Mouse (Mus musculus) left cerebral cortex, adult 18-20 months (tissue): Measurements from ENCODE around the gene Gm5741. TPM values are rescaled to one million over a fixed set of nuclear protein-coding genes. Genes with fewer than 3 reads are reported as not detected.
A peak's percentile ranks its signal among the peaks of the same experiment; 100 is the strongest.
"Not testable (repeated sequence)": the region's sequence is repeated elsewhere in the genome, so short reads cannot be mapped to it uniquely, and the experiment has no call there.

Experiments used
- DNase-seq, 2 experiments: peaks; one replicate each; pipeline ENCODE4 v3.0.0; 2021 to 2022; ENCODE audit warnings: low spot score in 2 of 2, mixed read lengths in 1 of 2
- long read RNA-seq, 2 experiments: library from polyadenylated mRNA; stranded (forward); transcript quantifications; one replicate each; pipeline ENCODE4 v2.0.0; 2021
- total RNA-seq, 2 experiments: library from RNA; stranded (reverse); gene quantifications; 2 replicates each; pipeline ENCODE4 v1.2.3; 2021

Gm5741 gene
- not detected for total RNA-seq
- long read RNA-seq, experiment 1: 0 reads
- long read RNA-seq, experiment 2: 0 reads

GRCm38 (mm10) chr8:85067982-85068381 lies at the start of gene Gm5741:
Gm5741 (minus strand) TSS chr8:85067982.
- DNase-seq: no peak

- no peak for DNase-seq
Measured at GRCm38 (mm10) chr8:85116984-85117383, 49.2 kb upstream of the Gm5741 start.

DNA sequence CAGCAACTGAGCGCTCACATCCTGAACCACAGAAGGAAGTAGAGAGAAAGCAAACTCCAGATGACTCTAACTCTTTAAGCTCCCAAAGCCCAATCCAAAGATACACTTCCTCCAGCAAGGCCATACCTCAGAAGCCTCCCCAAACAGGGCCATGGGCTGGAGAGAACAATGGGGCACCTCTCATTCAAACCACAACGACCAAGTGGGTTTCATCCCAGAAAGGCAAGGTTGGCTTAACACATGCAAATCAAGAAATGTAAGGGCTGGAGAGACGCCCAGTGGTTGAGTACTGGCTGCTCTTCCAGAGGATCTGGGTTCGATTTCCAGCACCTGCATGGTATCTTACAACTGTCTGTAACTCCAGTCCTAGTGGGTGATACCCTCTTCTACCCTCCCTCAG lies 47.7 kb upstream of the Gm5741 start:
- no peak for DNase-seq

DNA sequence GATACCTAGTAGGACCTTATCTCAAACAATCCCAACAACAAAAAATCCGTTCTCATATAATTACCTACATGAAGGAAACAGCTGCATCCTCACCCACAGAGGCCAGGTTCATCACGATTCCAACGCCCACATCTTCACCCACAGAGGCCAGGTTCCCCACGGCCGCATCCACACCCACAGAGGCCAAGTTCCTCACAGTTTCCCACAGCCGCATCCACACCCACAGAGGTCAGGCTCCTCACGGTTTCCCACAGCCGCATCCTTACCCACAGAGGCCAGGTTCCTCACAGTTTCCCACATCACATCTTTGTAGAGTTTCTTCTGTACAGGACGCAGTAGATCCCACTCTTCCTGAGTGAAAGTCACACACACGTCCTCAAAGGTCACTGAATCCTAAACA lies 45.5 kb upstream of the Gm5741 start:
- DNase-seq: no peak

- no peak for DNase-seq
Measured at GRCm38 (mm10) chr8:85100076-85100665, 32.4 kb upstream of the Gm5741 start.

DNA sequence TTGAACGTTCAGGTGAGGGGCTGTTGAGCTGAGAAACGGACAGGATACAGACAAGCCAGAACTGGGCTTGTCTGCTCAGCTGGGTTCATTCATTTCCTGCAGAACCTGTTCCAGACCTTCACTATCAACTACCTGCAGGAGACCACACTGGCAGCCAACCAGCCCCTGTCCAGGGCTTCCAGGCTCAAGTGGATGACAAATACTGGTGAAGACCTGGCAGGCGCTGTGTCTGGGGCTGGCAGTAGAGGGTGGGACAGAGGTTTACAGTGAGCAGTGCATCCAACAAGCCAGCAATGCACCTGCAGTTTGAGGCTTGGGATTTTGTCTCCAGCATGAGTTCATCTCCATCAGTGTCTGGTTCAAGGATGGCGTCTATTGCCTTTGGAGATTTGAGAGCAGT lies 29.1 kb upstream of the Gm5741 start:
- DNase-seq: no peak

DNA sequence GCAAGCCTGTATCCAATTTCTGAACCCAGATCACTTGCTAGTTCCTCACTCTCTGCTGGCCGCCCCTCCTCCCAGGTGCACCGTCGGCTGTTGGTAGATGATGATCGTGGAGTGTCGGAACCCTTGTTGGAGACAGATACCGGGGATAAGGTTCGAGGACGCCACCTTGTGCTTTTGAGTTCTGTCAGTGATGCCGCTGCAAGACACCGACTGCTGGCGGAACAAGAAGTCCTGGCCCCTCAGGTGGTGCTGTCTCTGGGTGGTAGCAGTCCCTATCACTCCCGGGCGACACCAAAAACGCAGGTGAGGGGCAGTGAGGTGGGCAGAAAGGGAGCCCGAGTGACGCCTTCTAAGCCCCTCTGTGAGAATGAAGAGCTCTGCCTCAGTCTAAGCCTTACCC lies 28.4 kb upstream of the Gm5741 start:
- DNase-seq: no peak

- no peak for DNase-seq
Measured at GRCm38 (mm10) chr8:85095566-85095965, 27.8 kb upstream of the Gm5741 start.

DNA sequence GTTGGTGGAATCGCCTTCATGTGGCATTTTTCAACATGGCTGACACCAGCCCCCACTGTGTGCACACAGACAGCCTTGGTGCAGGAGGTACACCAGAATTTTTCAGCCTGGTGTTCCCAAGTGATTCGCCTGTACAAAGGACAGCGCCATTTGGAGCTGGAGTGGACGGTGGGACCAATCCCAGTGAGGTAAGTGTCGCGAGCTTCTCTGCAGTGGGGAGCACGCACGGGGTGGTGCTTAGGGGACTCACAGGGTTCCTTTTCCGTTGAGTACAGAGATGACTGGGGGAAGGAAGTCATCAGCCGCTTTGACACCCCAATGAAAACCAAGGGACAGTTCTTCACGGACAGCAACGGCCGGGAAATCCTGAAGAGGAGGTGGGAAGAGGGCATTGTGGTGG lies 27.3 kb upstream of the Gm5741 start:
- no peak for DNase-seq

DNA sequence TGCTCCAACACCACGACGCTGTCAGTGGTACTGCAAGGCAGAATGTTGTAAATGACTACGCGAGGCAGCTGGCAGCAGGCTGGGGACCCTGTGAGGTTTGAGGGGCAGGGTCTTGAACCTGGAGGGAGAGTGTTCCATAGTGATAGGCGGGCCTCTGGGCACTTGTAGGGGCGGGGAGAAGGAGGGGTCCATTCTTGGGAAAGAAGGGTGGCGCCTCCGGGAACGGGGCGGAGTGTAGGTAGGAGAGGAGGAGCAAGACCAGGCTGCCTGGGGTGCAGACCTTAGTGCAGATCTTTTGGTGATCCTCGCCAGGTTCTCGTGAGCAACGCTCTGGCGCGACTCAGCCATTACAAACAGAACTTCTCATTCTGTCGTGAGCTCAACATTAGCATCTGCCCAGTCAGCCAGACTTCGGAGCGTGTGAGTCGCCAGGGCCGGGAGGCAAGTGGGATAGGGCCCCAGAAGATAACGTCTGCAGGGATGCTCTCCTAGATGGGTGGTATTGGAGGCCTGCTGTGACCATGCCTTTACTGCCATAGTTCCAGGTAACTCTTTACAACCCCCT lies 23.8 kb upstream of the Gm5741 start:
- DNase-seq: no peak

- DNase-seq: no peak
Measured at GRCm38 (mm10) chr8:85090856-85091255, 23.1 kb upstream of the Gm5741 start.

GRCm38 (mm10) chr8:85088771-85089170 lies 21.0 kb upstream of the Gm5741 start:
- no peak for DNase-seq

DNA sequence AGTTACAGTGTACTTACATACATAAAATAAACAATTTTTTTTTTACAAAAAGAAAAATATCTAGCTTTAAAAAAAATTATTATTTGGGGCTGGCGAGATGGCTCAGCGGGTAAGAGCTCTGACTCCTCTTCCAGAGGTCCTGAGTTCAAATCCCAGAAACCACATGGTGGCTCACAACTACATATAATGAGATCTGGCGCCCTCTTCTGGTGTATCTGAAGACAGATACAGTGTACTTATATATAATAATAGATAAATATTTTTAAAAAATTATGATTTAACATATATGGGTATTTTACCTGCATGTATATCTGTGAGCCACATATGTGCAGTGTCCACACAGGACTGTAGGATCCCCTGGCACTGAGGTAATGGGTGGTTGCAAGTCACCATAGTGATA lies 18.5 kb upstream of the Gm5741 start:
- no peak for DNase-seq

DNA sequence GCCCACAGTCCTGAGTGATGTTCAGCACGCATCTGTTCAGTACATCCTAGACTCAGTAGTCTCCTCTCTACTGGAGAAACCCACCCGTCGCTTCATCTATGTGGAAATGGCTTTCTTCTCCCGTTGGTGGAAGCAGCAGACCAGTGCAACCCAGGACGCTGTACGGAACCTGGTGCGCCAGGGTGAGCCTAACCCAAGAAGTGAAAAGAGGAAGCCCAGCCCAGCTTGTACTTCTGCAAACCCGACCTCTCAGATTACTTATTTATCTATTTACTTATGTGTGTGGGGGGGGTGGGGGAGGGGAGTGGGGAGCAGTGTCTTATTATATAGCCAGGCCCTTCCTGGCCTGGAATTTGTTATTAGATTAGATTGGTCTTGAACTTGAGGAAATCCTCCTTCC lies 16.9 kb upstream of the Gm5741 start:
- DNase-seq: no peak

DNA sequence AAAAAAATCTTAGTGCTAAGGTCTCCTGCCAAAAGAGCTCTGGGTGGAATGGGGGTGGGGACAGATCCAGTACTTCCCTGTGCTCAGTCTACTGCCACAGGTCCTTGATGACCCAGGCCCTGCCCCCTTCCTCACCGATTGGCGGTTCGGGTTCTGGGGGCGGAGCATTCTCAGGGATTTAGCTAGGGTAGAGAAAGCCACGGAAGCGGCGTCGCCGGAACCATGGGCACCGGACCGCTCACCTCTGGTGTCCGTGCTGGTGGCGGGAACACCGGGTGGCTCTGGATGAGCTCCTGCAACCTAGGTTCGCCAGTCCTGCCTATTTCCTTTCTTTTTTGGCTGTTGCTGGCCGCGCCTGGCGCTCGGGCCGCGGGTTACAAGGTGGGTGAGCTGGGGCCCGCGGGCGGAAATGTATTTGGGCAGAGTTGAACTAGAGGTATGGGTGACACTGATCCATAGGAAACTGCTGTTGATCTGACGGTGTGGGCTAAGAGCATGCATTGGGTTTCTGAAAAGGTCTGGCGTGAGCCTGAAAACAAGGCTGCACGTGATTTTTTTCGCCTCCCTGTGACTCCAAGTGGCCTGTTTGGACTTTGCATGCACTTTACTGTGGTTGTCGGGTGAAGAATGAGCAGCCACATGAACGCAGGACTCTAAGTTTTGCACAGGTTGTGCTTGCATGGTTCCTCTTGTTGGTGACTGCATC lies 15.5 kb upstream of the Gm5741 start, which contains the start of gene Man2b1:
TSS of gene Man2b1 (plus strand) at position 163 of the 706 bp plus-strand sequence.
- DNase-seq: peak; percentile 84 to 89

GRCm38 (mm10) chr8:85082169-85082568 lies 14.4 kb upstream of the Gm5741 start:
- DNase-seq: not testable (repeated sequence)

DNA sequence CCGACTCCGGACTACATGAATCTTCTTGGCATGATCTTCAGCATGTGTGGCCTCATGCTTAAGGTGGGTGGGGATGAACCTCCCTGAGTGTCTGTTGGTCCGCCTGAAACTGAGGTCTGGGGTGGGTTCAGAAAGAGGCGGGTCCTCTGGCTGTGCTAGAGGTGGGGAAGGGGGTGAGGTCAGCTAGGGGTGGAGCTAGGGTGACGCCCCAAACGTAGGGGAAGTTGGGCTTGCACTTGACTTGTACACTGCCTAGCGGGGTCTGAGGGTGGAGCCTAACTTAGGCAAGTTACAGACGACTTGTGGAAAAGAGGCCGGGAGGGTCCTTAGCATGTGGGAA lies 13.4 kb upstream of the Gm5741 start, which contains the start of gene Wdr83:
TSS of gene Wdr83 (minus strand) at position 91 of the 340 bp plus-strand sequence.
- DNase-seq: no peak

GRCm38 (mm10) chr8:85080532-85081215 lies 12.9 kb upstream of the Gm5741 start, which contains the start of gene Wdr83os:
Wdr83os (plus strand) TSS chr8:85080740.
- DNase-seq: peak; percentile 43 to 59

- DNase-seq: peak in 1 of 2 experiments; percentile 34
Measured at GRCm38 (mm10) chr8:85080214-85080531, 12.4 kb upstream of the Gm5741 start.

DNA sequence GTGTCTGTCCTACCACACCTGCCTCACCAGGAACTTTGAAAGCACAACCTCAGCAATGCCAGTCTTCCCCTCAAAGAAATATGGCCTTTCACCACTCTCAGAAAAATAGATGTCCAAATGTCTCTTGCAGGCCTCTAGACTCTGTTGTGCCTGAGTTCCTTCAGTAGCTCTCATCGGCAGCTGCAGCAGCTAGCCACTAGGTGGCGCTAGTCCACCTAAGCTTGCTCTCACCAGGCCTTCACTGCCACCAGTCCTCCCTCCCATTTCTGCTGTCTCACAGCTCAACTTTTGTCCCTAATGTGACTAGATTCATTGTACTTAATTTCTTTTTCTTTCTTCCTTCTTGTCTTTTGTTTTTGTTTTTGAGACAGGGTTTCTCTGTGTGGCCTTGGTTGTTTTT lies 9.2 kb upstream of the Gm5741 start:
- DNase-seq: peak; percentile 81 to 84

DNA sequence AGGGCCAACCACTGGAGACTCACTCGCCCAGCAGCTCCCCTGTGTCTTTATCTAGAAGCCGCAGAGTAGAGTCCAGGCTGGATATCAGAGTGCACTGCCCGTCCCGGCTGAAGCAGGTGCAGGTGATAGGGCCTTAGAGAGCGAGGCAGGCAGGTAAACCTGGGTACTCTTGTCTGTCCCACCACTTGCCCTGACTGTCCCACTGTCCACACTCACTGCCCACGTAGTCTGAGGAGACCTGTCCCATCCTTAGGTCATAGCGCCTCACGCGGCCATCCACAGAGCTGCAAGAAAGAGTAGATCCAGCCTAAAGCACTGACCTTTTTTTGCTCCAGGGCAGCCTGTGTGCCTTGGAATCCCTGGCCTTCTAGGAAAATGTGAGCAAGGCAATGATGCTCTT lies 8.2 kb upstream of the Gm5741 start:
- peak in 1 of 2 experiments; percentile 44 for DNase-seq

GRCm38 (mm10) chr8:85074617-85075016 lies 6.8 kb upstream of the Gm5741 start:
- DNase-seq: no peak
